Mouse (Mus musculus) lung, postnatal 36 days (tissue): ENCODE data around the gene Med1.

Experiments
- DNase-seq: peaks from one replicate; pipeline ENCODE4 v3.0.0; 2022; ENCODE audit warnings: mixed read lengths

The Med1 gene

GRCm38 (mm10) chr11:98148551-98149301 lies 44.4 kb downstream of the Med1 start:
- peak; percentile 44 for DNase-seq

GRCm38 (mm10) chr11:98145856-98146255 lies 47.2 kb downstream of the Med1 start:
- DNase-seq = no peak

GRCm38 (mm10) chr11:98142545-98142944 lies 50.5 kb downstream of the Med1 start:
- no peak for DNase-seq

- no peak for DNase-seq
These were observed 54.2 kb downstream of the Med1 start for GRCm38 (mm10) chr11:98138894-98139293.

- DNase-seq = no peak
These were observed 55.3 kb downstream of the Med1 start for GRCm38 (mm10) chr11:98137836-98138235.

- peak; percentile 12 for DNase-seq
These were observed 58.1 kb downstream of the Med1 start for GRCm38 (mm10) chr11:98134951-98135350.

- DNase-seq = no peak
These were observed 69.7 kb downstream of the Med1 start for GRCm38 (mm10) chr11:98123424-98123823.

GRCm38 (mm10) chr11:98114363-98114762 lies 78.7 kb downstream of the Med1 start:
- DNase-seq = no peak

GRCm38 (mm10) chr11:98113504-98113903 lies 79.6 kb downstream of the Med1 start:
- DNase-seq = no peak

- no peak for DNase-seq
These were observed 83.4 kb downstream of the Med1 start for GRCm38 (mm10) chr11:98109706-98110105.
